Mouse (Mus musculus) urinary bladder, postnatal 36 days (tissue): ENCODE measurements at regions not wholly inside any gene's neighbourhood (a gene's known extent, or its start where the extent isn't known, plus 50 kb on each side); places are given as distances from the start of the nearest gene placed in this dataset.
"Not testable (repeated sequence)": the region's sequence is repeated elsewhere in the genome, so short reads cannot be mapped to it uniquely, and the experiment has no call there.

Experiments
- DNase-seq, 2 experiments: peaks; one replicate each; pipeline ENCODE4 v3.0.0; 2022; ENCODE audit warnings: low spot score in 2 of 2, mixed read lengths in 1 of 2

DNA sequence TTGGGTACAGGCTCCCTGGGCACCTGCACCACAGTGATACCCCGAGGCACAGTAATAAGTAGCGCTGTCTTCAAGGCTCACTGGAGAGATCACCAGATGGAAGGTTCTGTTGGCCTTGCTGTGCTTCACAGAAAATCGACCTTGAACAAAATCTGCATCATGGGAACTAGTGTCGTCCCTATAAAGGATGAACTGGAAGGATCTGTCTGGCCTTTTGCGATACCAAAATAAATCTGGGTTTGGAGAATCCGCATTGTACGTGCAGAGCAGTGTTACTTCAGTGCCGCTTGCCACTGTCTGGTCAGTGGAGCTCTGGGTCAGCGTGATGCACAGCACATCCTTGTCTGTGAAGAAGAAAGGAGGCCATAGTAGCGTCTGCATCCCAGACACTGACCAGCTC is 105.3 kb downstream of the Dad1 start:
- no peak for DNase-seq

GRCm38 (mm10) chr14:54148121-54148520 is 105.8 kb downstream of the Dad1 start:
- DNase-seq: no peak

DNA sequence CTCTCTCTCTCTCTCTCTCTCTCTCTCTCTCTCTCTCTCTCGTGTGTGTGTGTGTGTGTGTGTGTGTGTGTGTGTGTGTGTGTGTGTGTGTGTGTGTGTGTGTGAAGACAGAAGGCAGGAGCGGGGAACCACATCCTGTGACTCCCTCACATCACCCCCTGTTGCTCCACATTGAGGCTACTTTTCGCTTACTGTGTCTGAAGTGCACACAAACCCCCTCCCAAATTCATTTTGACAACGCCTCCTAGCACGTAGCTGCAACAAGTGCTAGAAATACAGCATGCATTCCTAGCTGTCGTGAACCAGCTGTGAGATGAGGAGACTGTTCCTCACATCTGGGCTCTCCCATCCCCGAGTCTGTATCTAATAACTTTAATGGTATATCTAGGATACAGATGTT is 106.4 kb downstream of the Dad1 start:
- DNase-seq: no peak

- DNase-seq: no peak
Measured at GRCm38 (mm10) chr14:54145743-54146741, 107.9 kb downstream of the Dad1 start.

DNA sequence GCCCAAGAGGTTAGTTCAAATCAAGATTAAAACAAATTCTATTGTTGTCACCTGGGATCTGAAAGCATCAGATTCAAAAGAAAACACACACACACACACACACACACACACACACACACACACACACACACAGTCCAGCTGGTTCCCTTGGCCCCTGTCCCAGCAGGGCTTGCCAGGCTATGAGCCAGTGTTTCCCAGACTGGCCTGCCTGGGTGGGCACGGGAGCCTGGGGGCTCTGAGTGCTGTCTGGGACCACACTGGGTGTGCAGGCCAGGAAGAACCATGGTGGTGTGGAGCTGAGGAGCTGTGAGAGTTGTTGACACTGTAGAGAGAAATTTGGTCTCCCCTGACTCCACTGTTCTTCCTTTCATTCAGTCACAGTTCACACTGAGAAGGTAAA is 110.1 kb downstream of the Dad1 start:
- DNase-seq: no peak

- no peak for DNase-seq
Measured at GRCm38 (mm10) chr14:54138288-54138687, 115.6 kb downstream of the Dad1 start.

DNA sequence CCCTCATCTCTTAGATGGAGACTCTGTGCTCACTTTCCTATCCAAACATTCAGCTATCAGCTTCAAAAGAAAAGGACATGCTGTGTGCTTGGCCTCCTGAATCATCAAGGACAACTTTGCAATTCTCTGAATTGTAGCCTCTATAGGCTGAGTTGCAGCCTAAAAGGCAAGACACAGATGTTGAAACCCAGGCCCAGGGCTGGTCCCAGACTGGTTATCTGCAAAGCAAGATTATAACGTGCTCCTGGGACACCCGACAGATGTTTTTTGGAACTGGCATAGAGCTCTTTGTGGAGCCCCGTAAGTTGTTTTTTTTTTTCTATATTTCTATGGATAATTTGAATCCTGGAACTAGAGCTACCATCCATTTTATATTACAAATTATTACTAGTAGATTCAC is 117.4 kb downstream of the Dad1 start:
- DNase-seq: no peak

- DNase-seq: no peak
Measured at GRCm38 (mm10) chr14:54128334-54128733, 125.6 kb downstream of the Dad1 start.

DNA sequence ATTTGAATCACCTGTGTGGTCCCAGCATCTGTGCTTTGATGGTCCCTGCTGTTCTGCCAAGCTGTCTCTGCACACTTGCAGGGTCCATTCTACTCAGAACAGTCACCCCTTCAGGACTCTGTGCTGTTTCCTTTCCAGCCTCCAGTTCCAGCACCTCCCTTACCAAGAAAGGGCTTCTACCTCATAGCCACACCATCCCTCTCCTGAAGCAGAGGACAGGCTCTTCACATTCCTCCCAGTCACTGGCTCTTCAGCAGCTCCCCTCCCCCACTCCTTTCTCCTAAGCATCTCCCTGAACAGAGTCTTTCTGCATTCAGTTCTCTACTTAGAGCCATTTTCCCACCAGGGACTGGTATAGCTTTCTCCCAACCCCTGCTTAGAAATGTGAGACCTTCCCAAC is 128.4 kb downstream of the Dad1 start:
- DNase-seq: no peak

- no peak for DNase-seq
Measured at GRCm38 (mm10) chr14:54121973-54122372, 131.9 kb downstream of the Dad1 start.

- DNase-seq: no peak
Measured at GRCm38 (mm10) chr14:54121340-54121739, 132.6 kb downstream of the Dad1 start.

DNA sequence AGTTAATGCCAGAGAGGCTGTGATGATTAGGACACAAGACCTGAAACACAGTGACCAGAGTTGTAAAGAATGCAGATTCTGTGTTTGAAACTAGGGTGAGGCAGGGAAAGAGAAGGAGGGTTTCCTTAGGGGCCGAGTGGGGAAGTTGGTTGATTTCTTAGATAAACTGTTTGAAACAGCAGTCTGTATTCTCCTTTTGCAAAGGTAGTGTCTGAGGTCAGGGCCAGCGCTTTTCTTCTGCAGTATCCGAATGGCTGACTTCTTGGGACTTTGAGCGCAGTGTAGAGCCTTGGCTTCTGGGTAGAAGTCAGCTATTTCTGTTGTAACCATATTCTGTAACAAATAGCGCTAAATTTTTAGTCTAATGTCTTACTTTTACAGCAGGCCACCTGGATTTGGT is 133.7 kb downstream of the Dad1 start:
- no peak for DNase-seq

DNA sequence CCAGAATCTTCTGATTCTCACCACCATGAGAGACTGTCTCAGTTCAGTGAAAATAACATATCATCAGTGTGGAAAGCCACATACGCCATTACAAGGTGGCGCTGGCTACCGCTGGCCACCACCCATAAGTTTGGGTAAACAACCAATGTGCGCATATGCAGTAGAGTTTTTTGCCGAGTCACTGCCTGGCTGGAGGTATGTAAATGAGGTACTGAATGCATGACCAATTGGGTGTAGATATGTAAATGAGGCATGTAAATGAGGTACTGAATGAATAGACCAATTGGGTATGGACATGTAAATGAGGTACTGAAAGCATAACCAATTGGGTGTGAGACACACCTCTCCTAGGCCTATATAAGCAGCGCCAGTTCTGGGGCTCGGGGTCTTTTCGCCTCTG is 136.3 kb downstream of the Dad1 start:
- DNase-seq: not testable (repeated sequence)

GRCm38 (mm10) chr14:54113216-54113615 is 140.7 kb downstream of the Dad1 start:
- no peak for DNase-seq

DNA sequence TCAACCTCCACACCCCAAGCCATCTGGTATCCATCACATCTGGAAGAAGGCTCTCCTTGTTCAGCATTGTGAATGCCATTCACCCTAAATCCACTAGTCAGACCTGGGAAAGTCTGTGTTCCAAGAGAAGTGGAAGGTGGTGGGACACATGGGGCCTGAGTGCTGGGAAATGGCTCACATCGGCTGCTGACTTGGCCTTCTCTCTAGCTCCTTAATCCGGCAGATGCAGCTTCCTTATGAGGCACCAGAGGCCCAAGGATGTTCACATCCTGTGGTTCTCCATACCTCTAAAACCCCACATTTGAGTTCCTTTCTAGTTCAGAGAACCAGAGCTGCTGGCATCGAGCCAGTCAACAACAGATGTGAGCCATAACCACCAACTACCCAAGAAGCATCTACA is 142.9 kb downstream of the Dad1 start:
- no peak for DNase-seq

- no peak for DNase-seq
Measured at GRCm38 (mm10) chr14:54109129-54109528, 144.8 kb downstream of the Dad1 start.

DNA sequence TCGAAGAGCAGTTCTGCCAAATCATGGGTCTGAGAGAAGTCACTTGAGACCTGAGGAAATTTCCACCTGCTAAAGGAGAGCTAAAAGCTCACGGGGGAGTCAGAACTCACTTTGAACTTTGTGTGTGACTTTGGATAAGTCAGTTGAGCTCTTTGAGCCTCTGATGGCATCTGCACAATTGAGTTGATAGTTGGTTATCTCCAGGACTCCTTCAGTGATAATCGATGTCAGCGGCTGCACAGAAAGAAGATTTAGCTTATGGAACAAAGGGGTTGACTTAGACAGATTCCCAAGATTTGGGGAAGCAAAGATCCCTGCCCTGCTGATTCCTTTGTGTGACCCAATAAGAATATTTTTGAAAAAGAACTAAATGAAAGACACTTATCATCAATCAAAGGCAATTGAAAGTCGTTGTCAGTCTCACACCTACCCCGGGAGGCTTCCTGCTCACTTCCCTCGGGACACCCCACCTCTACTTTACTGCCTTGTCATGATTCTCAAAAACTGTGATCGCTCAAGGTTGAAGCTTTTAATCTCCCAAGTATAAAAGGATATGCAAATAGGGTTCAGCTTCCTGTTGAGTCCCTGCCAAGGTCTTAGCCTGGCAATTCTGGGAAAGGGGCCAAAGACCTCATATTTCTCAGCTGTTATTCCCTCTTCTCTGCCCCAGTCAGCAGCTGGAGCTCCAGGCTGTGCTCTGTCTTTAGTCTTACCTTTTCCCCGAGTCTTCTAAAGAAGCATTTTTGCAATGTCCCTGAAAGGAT is 145.4 kb downstream of the Dad1 start:
- DNase-seq: peak; percentile 6 to 28

DNA sequence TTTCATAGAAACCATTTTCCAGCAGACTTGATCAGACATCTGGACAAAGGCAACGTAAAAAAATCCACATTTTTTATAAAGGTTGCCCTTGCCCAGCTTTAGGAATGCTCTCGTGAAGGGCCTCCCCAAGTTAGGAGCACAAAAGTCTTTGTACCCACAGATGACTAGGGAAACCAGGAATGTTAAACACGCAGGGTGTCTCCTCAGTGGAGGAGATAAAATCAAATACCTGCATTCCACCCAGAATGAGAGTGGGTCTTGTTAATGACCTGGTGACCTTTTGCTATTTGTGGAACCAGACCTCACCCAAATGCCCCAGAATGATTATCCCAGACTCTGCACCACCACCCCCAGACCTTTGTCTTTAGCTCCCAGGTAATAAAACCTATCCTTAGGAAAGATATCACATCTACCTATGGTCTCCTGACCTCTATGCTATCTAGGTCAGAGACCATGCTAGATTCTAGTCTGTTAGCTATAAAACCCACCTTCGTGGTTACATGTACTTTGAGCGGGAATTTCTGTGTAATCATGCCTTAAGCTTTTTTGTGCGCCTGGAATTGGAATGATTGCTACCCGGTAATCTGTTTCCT is 146.6 kb downstream of the Dad1 start:
- no peak for DNase-seq

- no peak for DNase-seq
Measured at GRCm38 (mm10) chr14:54104243-54104642, 149.7 kb downstream of the Dad1 start.

DNA sequence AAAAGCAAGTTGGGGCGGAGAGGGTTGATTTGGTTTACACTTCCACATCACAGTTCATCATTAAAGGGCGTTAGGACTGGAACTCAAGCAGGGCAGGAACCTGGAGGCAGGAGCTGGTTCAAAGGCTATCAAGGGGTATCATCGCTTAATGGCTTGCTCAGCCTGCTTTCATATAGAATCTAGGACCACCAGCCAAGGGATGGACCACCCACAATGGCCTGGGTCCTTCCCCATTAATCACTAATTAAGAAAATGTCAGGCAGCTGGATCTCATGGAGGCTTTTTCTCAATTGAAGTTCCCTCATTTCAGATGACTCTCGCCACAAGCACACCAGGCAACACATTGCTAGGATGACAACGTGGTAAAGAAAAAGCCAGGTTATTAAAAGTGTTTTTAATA is 150.4 kb downstream of the Dad1 start:
- DNase-seq: no peak

GRCm38 (mm10) chr14:54103115-54103514 is 150.8 kb downstream of the Dad1 start:
- DNase-seq: no peak

GRCm38 (mm10) chr14:54101775-54102174 is 152.1 kb downstream of the Dad1 start:
- no peak for DNase-seq
